Mouse (Mus musculus) forebrain, postnatal 0 days (tissue): ENCODE measurements around the gene Pcid2. TPM values are rescaled to one million over a fixed set of nuclear protein-coding genes. Genes with fewer than 3 reads are reported as not detected.

Source experiments
- ATAC-seq: fragments of 200-750 bp; cut with Nextera tagmentation; 2 replicates; pipeline ENCODE4 v1.8.0; 2017; ENCODE audit warnings: mild to moderate bottlenecking, moderate library complexity
- DNase-seq: peaks from one replicate; pipeline ENCODE4 v3.0.0-alpha.2; 2015
- H3K27ac ChIP-seq: fragments of 300-500 bp; sonication (generic); 2 replicates; pipeline ENCODE4 v1.5.1; 2014; ENCODE audit warnings: low read depth, mild to moderate bottlenecking, antibody characterized with exemption, low read length, moderate library complexity, mixed read lengths
- H3K27me3 ChIP-seq: fragments of 300-500 bp; sonication (generic); 2 replicates; pipeline ENCODE4 v1.6.1; 2014; ENCODE audit warnings: mild to moderate bottlenecking, low read length, mixed read lengths; ENCODE audit not compliant: insufficient read depth
- H3K36me3 ChIP-seq: fragments of 300-500 bp; sonication (generic); 2 replicates; pipeline ENCODE4 v1.6.1; 2014; ENCODE audit warnings: mild to moderate bottlenecking, moderate library complexity; ENCODE audit not compliant: insufficient read depth
- H3K4me1 ChIP-seq: fragments of 300-500 bp; sonication (generic); 2 replicates; pipeline ENCODE4 v1.6.1; 2014; ENCODE audit warnings: antibody characterized with exemption; ENCODE audit not compliant: insufficient read depth
- H3K4me2 ChIP-seq: fragments of 300-500 bp; sonication (generic); 2 replicates; pipeline ENCODE4 v1.6.1; 2014; ENCODE audit warnings: low read depth, mild to moderate bottlenecking, moderate library complexity
- H3K4me3 ChIP-seq: fragments of 300-500 bp; sonication (generic); 2 replicates; pipeline ENCODE4 v1.5.1; 2014; ENCODE audit warnings: low read depth, low read length, mixed read lengths
- H3K9ac ChIP-seq: fragments of 300-500 bp; sonication (generic); 2 replicates; pipeline ENCODE4 v1.6.1; 2014; ENCODE audit warnings: mild to moderate bottlenecking
- H3K9me3 ChIP-seq: fragments of 300-500 bp; sonication (generic); 2 replicates; pipeline ENCODE4 v1.6.1; 2016; ENCODE audit warnings: low read length
- CTCF ChIP-seq: sonication (generic); IDR thresholded peaks from 2 replicates; pipeline ENCODE4 v1.5.1; 2016; ENCODE audit warnings: antibody characterized with exemption, control low read depth, low read depth
- WGBS: fragments of 180-500 bp; shearing (Covaris S2); extraction: QIAGEN DNeasy Blood & Tissue Kit; methylation state at CpG from one replicate; pipeline ENCODE4 v1.1.7; 2014; 5-methylcytosine and 5-hydroxymethylcytosine counted together
- polyA plus RNA-seq: library from polyadenylated mRNA; unstranded; fragments of >200 nt; fragmentation: Nextera tagmentation; extraction: Ambion mirVana; gene quantifications from 2 replicates; pipeline ENCODE4 v1.2.1, GENCODE M21; 2015
- total RNA-seq: library from RNA; depleted of rRNA; stranded (reverse); fragments of >200 nt; gene quantifications from 2 replicates; pipeline ENCODE4 v1.2.3, GENCODE M21; 2014; rRNA removed

The Pcid2 gene
- 27.1 and 30.3 TPM in 2 replicates for total RNA-seq
- 25.8 and 32.2 TPM in 2 replicates for polyA plus RNA-seq

DNA sequence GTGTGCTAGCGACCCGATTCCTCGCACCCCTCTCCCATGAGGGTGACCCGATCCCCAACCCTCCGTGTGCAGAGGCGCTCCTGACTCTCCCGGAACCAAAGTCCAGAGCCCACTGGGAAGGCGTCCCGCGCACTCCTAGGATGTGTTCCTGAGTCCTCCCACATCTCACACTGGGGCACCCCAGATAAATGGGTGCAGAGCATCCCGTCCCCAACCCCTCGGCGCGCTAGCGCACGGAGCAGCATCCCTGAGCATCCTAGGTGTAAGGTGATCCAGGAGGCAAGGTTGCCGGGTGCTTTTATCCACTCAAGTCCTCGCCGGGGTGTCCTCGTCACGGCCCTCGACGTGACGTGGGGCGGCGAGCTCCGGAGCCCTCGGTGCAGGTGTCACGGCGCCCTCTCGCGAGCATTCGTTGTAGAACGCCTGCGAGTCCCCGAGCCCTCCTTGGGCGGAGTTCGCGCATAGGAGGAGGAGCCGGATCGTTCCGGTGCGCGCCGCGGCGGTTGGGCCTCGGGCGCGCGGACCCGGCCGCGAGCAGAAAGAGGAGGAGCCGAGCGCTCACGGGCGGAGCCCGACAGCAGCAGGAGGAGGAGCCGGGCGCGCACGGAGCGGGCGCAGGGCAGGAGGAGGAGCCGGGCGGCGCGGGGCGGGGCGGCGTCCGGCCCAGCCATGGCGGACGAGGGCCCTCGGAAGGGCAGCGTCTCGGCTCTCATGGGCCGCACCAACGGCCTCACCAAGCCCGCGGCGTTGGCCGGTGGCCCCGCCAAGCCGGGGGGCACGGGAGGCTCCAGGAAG lies at the start of gene Pcid2, which contains the start of gene Cul4a:
Pcid2 (minus strand) TSS at position 373 of the 795 bp plus-strand sequence.
Cul4a (plus strand) TSS at position 535 of the 795 bp plus-strand sequence.
- H3K27me3 ChIP-seq, result no peaks in the 10 kb centered on the region
- H3K4me3 ChIP-seq, result peak within 1 kb of the TSS; percentile 96
- peaks cover 4% of the 10 kb centered on the region; the same call in 1 of the 2 replicates for H3K36me3 ChIP-seq
- under 1% methylated on average over 80 of the region's 87 CpGs for WGBS
- peak within 1 kb of the TSS; percentile 97 for H3K27ac ChIP-seq
- peak within 1 kb of the TSS; percentile 91 for H3K9ac ChIP-seq
- H3K4me1 ChIP-seq, result peaks cover 14% of the 10 kb centered on the region
- H3K4me2 ChIP-seq, result peak within 1 kb of the TSS; percentile 94
- DNase-seq (peak; percentile 99), ATAC-seq (peak; percentile 94)
- TF ChIP-seq CTCF, result peak; percentile 78
- no peaks in the 10 kb centered on the region for H3K9me3 ChIP-seq

DNA sequence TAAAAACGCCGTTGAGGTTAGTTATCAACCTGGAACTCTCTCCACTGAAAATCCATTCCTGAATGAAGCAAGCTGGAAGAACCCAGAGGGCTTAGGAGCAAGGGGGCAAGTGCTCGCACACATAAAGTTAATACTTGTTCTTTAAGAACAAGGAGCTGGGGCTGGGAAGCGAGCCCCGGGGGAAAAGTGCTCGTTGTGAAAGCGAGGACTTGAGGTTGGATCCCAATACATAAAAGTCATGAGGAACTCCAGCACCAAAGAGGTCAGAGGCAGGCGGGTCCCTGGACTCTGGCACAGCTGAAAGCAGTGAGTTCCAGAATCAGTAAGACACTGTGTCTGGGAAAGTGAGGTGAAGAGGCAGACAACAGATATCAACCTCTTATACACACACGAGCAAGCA lies 48.8 kb upstream of the Pcid2 start:
- no peak overlapping the region for H3K4me3 ChIP-seq
- no peaks in the 10 kb centered on the region for H3K27me3 ChIP-seq
- DNase-seq (no peak), ATAC-seq (no peak)
- H3K9me3 ChIP-seq, result no peaks in the 10 kb centered on the region
- no peak overlapping the region for H3K4me2 ChIP-seq
- TF ChIP-seq CTCF, result no peak
- 80% methylated on average over 9 of the region's 9 CpGs for WGBS
- peaks cover 12% of the 10 kb centered on the region for H3K36me3 ChIP-seq
- H3K27ac ChIP-seq, result no peak overlapping the region
- no peak overlapping the region for H3K9ac ChIP-seq
- peaks cover 3% of the 10 kb centered on the region; the same call in 1 of the 2 replicates for H3K4me1 ChIP-seq

DNA sequence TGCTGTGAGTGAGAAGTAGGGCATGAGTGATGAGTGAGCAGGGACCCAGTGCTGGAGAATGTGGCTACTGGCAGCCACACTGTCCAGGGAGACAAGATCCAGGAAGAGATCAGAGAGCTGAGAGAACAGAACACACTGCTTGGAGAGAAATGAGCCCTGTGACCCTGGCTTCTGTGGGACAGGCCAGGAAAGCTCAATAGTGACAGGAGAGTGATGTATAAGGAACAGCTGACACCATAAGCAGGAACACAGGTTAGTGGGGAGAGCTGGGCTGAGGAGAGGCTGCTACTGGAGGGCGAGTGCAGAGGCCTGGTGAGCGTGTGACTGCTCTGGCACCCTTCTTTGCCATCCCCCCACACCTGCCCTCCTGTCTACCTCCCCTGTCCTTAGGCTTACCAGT lies 45.7 kb upstream of the Pcid2 start:
- DNase-seq, result no peak
- H3K9me3 ChIP-seq, result no peaks in the 10 kb centered on the region
- no peak for TF ChIP-seq CTCF
- H3K36me3 ChIP-seq, result peaks cover 31% of the 10 kb centered on the region
- H3K4me2 ChIP-seq, result no peak overlapping the region
- no peak for ATAC-seq
- 88% methylated on average over 2 of the region's 2 CpGs for WGBS
- no peaks in the 10 kb centered on the region for H3K4me1 ChIP-seq
- H3K9ac ChIP-seq, result no peak overlapping the region
- H3K27me3 ChIP-seq, result no peaks in the 10 kb centered on the region
- H3K27ac ChIP-seq, result no peak overlapping the region
- H3K4me3 ChIP-seq, result no peak overlapping the region

DNA sequence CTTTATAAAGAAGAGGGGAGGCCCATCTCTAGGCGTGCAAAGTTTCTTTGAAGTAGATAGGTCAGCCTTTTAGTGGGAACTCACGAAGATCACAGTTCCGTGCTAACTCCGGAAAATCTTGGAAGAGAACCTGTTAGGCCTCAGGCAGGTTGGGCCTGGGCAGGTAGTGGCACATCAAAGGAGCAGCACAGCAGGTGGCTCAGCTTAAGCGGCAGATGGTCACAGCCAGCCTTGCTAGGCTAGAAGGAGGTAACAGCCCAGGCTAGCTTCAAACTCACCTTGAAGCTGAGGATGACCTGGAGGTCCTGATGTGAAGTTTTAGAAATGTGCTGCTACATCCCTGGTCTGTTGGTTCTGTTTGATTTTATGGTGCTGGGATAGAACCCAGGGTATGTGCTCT lies 44.6 kb upstream of the Pcid2 start:
- TF ChIP-seq CTCF, result no peak
- no peak for ATAC-seq

DNA sequence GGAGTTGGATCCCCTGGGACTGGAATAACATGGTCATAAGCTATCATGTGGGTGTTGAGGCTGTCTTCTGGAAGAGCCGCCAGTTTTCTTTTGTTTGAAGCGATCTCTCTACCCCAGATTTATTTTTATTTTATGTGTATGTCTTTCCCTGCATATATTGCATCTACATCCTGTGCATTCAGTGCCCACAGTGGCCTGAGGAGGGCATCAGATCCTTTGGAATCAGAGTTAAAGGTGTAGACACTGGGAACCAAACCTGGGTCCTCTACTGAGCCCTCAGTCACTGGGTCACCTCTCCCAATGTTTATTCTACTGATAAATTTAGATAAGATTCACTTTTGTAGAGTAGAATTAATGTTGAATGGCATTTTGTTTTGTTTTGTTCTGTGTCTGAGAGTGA lies 44.0 kb upstream of the Pcid2 start:
- 99% methylated on average over 2 of the region's 2 CpGs for WGBS
- peaks cover 42% of the 10 kb centered on the region for H3K36me3 ChIP-seq
- no peaks in the 10 kb centered on the region for H3K27me3 ChIP-seq
- no peak overlapping the region for H3K4me2 ChIP-seq
- TF ChIP-seq CTCF, result peak; percentile 11; the same call in 1 of the 2 replicates
- no peaks in the 10 kb centered on the region for H3K9me3 ChIP-seq
- H3K4me3 ChIP-seq, result no peak overlapping the region
- ATAC-seq (no peak), DNase-seq (no peak)
- no peaks in the 10 kb centered on the region for H3K4me1 ChIP-seq
- H3K9ac ChIP-seq, result no peak overlapping the region
- H3K27ac ChIP-seq, result no peak overlapping the region

More for the DNA sequence above, 44.6 kb upstream of the Pcid2 start:
- 66% methylated on average over 5 of the region's 5 CpGs for WGBS
- Histone ChIP-seq H3K9me3 (no peaks in the 10 kb centered on the region), H3K9ac (no peak overlapping the region), H3K27ac (no peak overlapping the region), H3K4me2 (no peak overlapping the region), H3K36me3 (peaks cover 41% of the 10 kb centered on the region), H3K4me3 (no peak overlapping the region), H3K4me1 (no peaks in the 10 kb centered on the region), H3K27me3 (no peaks in the 10 kb centered on the region)
- DNase-seq, result no peak

DNA sequence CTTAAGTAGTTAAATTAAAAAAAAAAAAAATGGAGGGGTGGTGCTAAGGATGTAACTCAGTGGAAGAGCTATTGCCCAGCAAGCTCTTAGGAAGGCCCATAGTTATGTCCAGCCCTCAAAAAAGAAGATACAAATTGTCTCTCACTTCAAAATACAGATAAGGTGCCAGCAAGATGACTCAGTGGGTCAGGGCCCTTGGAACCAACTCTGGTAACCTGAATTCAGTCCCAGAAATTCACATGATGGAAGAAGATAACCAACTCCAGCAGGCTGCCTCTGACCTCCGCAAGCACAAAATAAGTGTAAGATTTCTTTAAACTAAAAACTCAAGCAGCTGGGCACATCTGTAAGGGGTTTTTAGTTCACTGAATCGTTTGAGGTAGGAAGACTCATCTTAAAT lies 43.2 kb upstream of the Pcid2 start:
- no peaks in the 10 kb centered on the region for H3K4me1 ChIP-seq
- H3K9ac ChIP-seq, result no peak overlapping the region
- no peak overlapping the region for H3K4me2 ChIP-seq
- H3K4me3 ChIP-seq, result no peak overlapping the region
- peaks cover 45% of the 10 kb centered on the region for H3K36me3 ChIP-seq
- ATAC-seq (no peak), DNase-seq (no peak)
- TF ChIP-seq CTCF, result no peak
- H3K27me3 ChIP-seq, result no peaks in the 10 kb centered on the region
- H3K27ac ChIP-seq, result no peak overlapping the region
- 93% methylated on average over 2 of the region's 2 CpGs for WGBS
- no peaks in the 10 kb centered on the region for H3K9me3 ChIP-seq

DNA sequence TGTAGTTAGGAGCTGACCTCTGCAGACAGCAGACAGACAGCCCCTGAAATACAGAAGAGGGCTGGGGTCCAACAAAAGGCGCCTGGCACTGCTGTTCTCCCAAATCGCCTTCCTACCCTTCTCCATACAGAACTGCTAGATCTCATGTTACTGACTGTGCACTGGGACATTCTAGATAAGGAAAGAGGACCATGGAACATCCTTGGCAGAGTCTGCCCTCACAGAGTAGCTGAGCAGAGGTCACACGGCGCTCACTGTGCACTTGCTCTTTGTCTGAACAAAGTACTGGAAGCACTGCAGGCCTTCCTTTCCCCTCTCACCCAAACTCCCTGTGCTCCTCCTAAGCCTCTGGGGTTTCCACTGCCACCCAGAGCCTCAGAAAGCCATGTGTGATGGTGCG lies 36.4 kb upstream of the Pcid2 start:
- no peak for ATAC-seq
- 91% methylated on average over 5 of the region's 5 CpGs for WGBS
- no peak for TF ChIP-seq CTCF

More for the DNA sequence above, 36.4 kb upstream of the Pcid2 start:
- DNase-seq, result no peak
- Histone ChIP-seq H3K4me3 (no peak overlapping the region), H3K27ac (no peak overlapping the region), H3K4me2 (no peak overlapping the region), H3K4me1 (no peaks in the 10 kb centered on the region), H3K9ac (no peak overlapping the region), H3K27me3 (no peaks in the 10 kb centered on the region), H3K36me3 (peaks cover 97% of the 10 kb centered on the region), H3K9me3 (no peaks in the 10 kb centered on the region)
